In the genomic region with DNA sequence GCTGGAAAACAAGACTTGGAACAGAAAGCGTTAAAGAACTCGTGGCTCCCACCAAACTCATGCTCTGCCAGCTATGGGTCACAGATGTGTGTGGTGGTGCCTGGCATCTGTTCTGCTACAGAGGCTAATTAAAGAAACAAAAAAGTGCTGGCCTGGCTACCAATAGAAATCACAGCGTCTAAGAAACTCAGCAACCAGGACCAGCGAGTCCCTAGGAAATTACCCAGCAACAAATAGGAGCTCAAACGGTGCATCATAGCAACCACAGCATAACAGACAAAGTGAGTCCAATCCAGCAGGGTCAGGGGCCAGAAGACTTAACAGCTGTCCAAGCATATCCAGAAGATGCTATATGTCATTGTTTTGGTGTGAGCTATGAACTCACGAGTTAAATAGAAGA, we compare ENCODE assay signal across 12 mouse cellular contexts. TPM values are rescaled to one million over a fixed set of nuclear protein-coding genes. Genes with fewer than 3 reads are reported as not detected.
A peak's percentile ranks its signal among the peaks of the same experiment; 100 is the strongest.
DNase-seq lines count a peak whose midpoint lies in the region; ATAC-seq lines count a peak whose summit lies in the region.
"Had no signal": no experiment of that assay in that cellular context is flagged by ENCODE, and none has a peak within 500 bp of the region (broad histone marks: within the 10 kb centered on the region; RNA-seq: fewer than 3 reads in every experiment).

No protein-coding gene starts in this region.

- ATAC-seq in forebrain, embryonic 11.5 days (replicated peaks; ENCODE audit: low FRiP score), result 0 out of 2 replicates have a peak, but pooled peaks have one; percentile 27
- ATAC-seq in neural tube, embryonic 14.5 days (ENCODE audit: low read depth), result peak; percentile 58; the same call in 1 of the 2 replicates
- ATAC-seq in inflammation-experienced regulatory T-cells, adult 6 months, result no peak

- H3K27ac ChIP-seq in forebrain, embryonic 11.5 days (ENCODE audit: low read depth, low read length), result no peak overlapping the region
- no peak overlapping the region for H3K27ac ChIP-seq in forebrain, embryonic 10.5 days
- no peak overlapping the region for H3K27ac ChIP-seq in neural tube, embryonic 14.5 days (ENCODE audit: low read depth, low read length)
- H3K27ac ChIP-seq: layer of hippocampus, adult 2 months had no signal

- no peak for DNase-seq in forebrain, embryonic 11.5 days (ENCODE audit: low spot score)
- no peak for DNase-seq in forebrain, embryonic 10.5 days (ENCODE audit: extremely low spot score, low spot score)
- DNase-seq in lung, postnatal 10 days, result peak; percentile 14
- DNase-seq in lung, postnatal 25 days (ENCODE audit: low spot score), result no peak
- peak; percentile 44 for DNase-seq in forelimb bud, embryonic 11.5 days (ENCODE audit: low read depth, low spot score)
- DNase-seq in Muller cell, postnatal 12 days (ENCODE audit: inconsistent ontology term), result no peak
- DNase-seq: cerebellum, adult 2 months; gastrocnemius, postnatal 10 days had no signal

- H3K9ac ChIP-seq in forebrain, embryonic 11.5 days (ENCODE audit: low read length), result no peak overlapping the region
- H3K9ac ChIP-seq in neural tube, embryonic 14.5 days (replicated peaks; ENCODE audit: low read depth, low read length), result no peak overlapping the region

- WGBS in forebrain, embryonic 11.5 days, result 67% methylated on average over 6 of the region's 6 CpGs
- WGBS in forebrain, embryonic 10.5 days, result 82% methylated on average over 6 of the region's 6 CpGs
- WGBS in neural tube, embryonic 14.5 days, result 25% methylated on average over 6 of the region's 6 CpGs

- H3K9me3 ChIP-seq in forebrain, embryonic 11.5 days (ENCODE audit: control insufficient read depth, low read length), result no peaks in the 10 kb centered on the region
- no peaks in the 10 kb centered on the region for H3K9me3 ChIP-seq in forebrain, embryonic 10.5 days
- no peaks in the 10 kb centered on the region for H3K9me3 ChIP-seq in neural tube, embryonic 14.5 days (ENCODE audit: control insufficient read depth, low read length)

- no peaks in the 10 kb centered on the region for H3K4me1 ChIP-seq in forebrain, embryonic 11.5 days (replicated peaks; ENCODE audit: control insufficient read depth, insufficient read depth, low read length)
- 0 out of 2 replicates have a peak, but pooled peaks cover 8% of the 10 kb centered on the region for H3K4me1 ChIP-seq in forebrain, embryonic 10.5 days
- H3K4me1 ChIP-seq in neural tube, embryonic 14.5 days (ENCODE audit: control insufficient read depth, insufficient read depth, low read length), result peaks cover 5% of the 10 kb centered on the region

- no peaks in the 10 kb centered on the region for H3K27me3 ChIP-seq in forebrain, embryonic 11.5 days (ENCODE audit: control insufficient read depth, insufficient read depth, low read length)
- no peaks in the 10 kb centered on the region for H3K27me3 ChIP-seq in forebrain, embryonic 10.5 days (ENCODE audit: poor library complexity, severe bottlenecking)
- no peaks in the 10 kb centered on the region for H3K27me3 ChIP-seq in neural tube, embryonic 14.5 days (ENCODE audit: control insufficient read depth, insufficient read depth, low read length)

- H3K4me2 ChIP-seq in forebrain, embryonic 11.5 days (ENCODE audit: low read depth, low read length, severe bottlenecking), result no peak overlapping the region
- H3K4me2 ChIP-seq in neural tube, embryonic 14.5 days (ENCODE audit: low read depth, low read length), result no peak overlapping the region
- H3K4me2 ChIP-seq: heart, embryonic 11.5 days had no signal

- no peak overlapping the region for H3K4me3 ChIP-seq in forebrain, embryonic 11.5 days (ENCODE audit: low read depth, low read length)
- no peak overlapping the region for H3K4me3 ChIP-seq in forebrain, embryonic 10.5 days
- H3K4me3 ChIP-seq in neural tube, embryonic 14.5 days (ENCODE audit: low read depth, low read length), result no peak overlapping the region
- H3K4me3 ChIP-seq: layer of hippocampus, adult 2 months had no signal

- H3K36me3 ChIP-seq in forebrain, embryonic 11.5 days (ENCODE audit: control insufficient read depth, insufficient read depth, low read length), result no peaks in the 10 kb centered on the region
- no peaks in the 10 kb centered on the region for H3K36me3 ChIP-seq in forebrain, embryonic 10.5 days (replicated peaks)
- H3K36me3 ChIP-seq in neural tube, embryonic 14.5 days (ENCODE audit: control insufficient read depth, insufficient read depth, low read length), result no peaks in the 10 kb centered on the region

RNA-seq across cellular contexts. Expression of a gene that starts 48.5 kb away (rescaled TPM):
- polyA plus RNA-seq in forebrain, embryonic 11.5 days (2014; fragmentation: Nextera tagmentation; extraction: Ambion mirVana), result 176 and 207 TPM in 2 replicates
- 154 and 160 TPM in 2 replicates for polyA plus RNA-seq in forebrain, embryonic 10.5 days (2016; fragmentation: Nextera tagmentation; extraction: Ambion mirVana)
- polyA plus RNA-seq in neural tube, embryonic 14.5 days (2014; fragmentation: Nextera tagmentation; extraction: Ambion mirVana), result 130 and 135 TPM in 2 replicates
- polyA plus RNA-seq in inflammation-experienced regulatory T-cells, adult 6 months (2017; shearing (Covaris generic)), result 10 to 100 TPM; 42.1 to 59.9 (median 50.0) TPM

Comparison
In these comparisons a context has a peak if more than half of its experiments do, and no peak if none do; other contexts are left out.
1. DNase-seq: peak in lung, postnatal 10 days (single experiment) and forelimb bud, embryonic 11.5 days (single experiment); none in forebrain, embryonic 11.5 days (single experiment), forebrain, embryonic 10.5 days (single experiment), lung, postnatal 25 days (single experiment) and Muller cell, postnatal 12 days (single experiment).